Mouse (Mus musculus): Measurements from ENCODE around the gene Milr1.

Milr1 gene

GRCm38 (mm10) chr11:106812410-106813136 lies 61.5 kb downstream of the Milr1 start:
- 93% methylated on average over 7 of the region's 7 CpGs for WGBS

GRCm38 (mm10) chr11:106814601-106815320 lies 63.7 kb downstream of the Milr1 start:
- WGBS: 69% methylated on average over 14 of the region's 14 CpGs

- WGBS: 58% methylated on average over 2 of the region's 2 CpGs
These were observed 64.3 kb downstream of the Milr1 start for GRCm38 (mm10) chr11:106815331-106815730.

GRCm38 (mm10) chr11:106815761-106816160 lies 64.7 kb downstream of the Milr1 start:
- WGBS: 50% methylated on average over 2 of the region's 2 CpGs

- WGBS: 75% methylated on average over 7 of the region's 7 CpGs
These were observed 65.3 kb downstream of the Milr1 start for GRCm38 (mm10) chr11:106816316-106816715.

- 43% methylated on average over 3 of the region's 3 CpGs for WGBS
These were observed 66.1 kb downstream of the Milr1 start for GRCm38 (mm10) chr11:106817156-106817555.

GRCm38 (mm10) chr11:106817808-106818207 lies 66.8 kb downstream of the Milr1 start:
- 50% methylated on average over 6 of the region's 6 CpGs for WGBS

- 13% methylated on average over 9 of the region's 9 CpGs for WGBS
These were observed 67.3 kb downstream of the Milr1 start for GRCm38 (mm10) chr11:106818341-106818740.

Measured in cerebral cortex, adult 2 months (tissue).